Mouse (Mus musculus) heart, postnatal 0 days (tissue): ENCODE results near the gene C1qtnf4.

ENCODE experiments used
- CTCF ChIP-seq: IDR thresholded peaks from 2 replicates; pipeline ENCODE4 v1.5.1; 2016; ENCODE audit warnings: antibody characterized with exemption, control low read depth, low read depth
- EP300 ChIP-seq: IDR thresholded peaks from 2 replicates; pipeline ENCODE4 v1.6.1; 2016; ENCODE audit warnings: antibody characterized with exemption, low read depth

- TF ChIP-seq EP300 (no peak; the same call in 1 of the 2 replicates), CTCF (no peak)
Observed at GRCm38 (mm10) chr2:90846955-90847680, 38.5 kb upstream of the C1qtnf4 start, which contains the start of gene Mtch2.
